In genomic region chr1:84518347-84518746, GRCm38 (mm10) we compare ENCODE assay signal across 14 mouse cellular contexts.
DNase-seq lines count a peak whose midpoint lies in the region; ATAC-seq and TF ChIP-seq lines count a peak whose summit lies in the region.
"Had no signal": no experiment of that assay in that cellular context is flagged by ENCODE, and none has a peak within 500 bp of the region (broad histone marks: within the 10 kb centered on the region; RNA-seq: fewer than 3 reads in every experiment).

No protein-coding gene starts in this region.

- 0 out of 2 replicates have a peak, but pooled peaks cover under 1% of the 10 kb centered on the region for H3K4me1 ChIP-seq in heart, embryonic 12.5 days (replicated peaks)
- H3K4me1 ChIP-seq in kidney, adult 2 months (ENCODE audit: control insufficient read depth, insufficient read depth, low read length): no peaks in the 10 kb centered on the region
- H3K4me1 ChIP-seq: midbrain, embryonic 13.5 days had no signal

- no peak overlapping the region for H3K4me3 ChIP-seq in heart, embryonic 12.5 days
- H3K4me3 ChIP-seq in kidney, adult 2 months (ENCODE audit: insufficient read depth, low read depth, low read length): no peak overlapping the region
- H3K4me3 ChIP-seq: erythroblast, embryonic 14.5 days; midbrain, embryonic 13.5 days had no signal

- no peak overlapping the region for H3K4me2 ChIP-seq in heart, embryonic 12.5 days
- H3K4me2 ChIP-seq: liver, embryonic 11.5 days; midbrain, embryonic 13.5 days had no signal

- no peaks in the 10 kb centered on the region for H3K9me3 ChIP-seq in heart, embryonic 12.5 days (replicated peaks)
- H3K9me3 ChIP-seq: midbrain, embryonic 13.5 days had no signal

- H3K27me3 ChIP-seq in heart, embryonic 12.5 days (replicated peaks): no peaks in the 10 kb centered on the region
- no peaks in the 10 kb centered on the region for H3K27me3 ChIP-seq in kidney, adult 2 months (replicated peaks; ENCODE audit: control insufficient read depth, insufficient read depth, low read length)
- H3K27me3 ChIP-seq: midbrain, embryonic 13.5 days had no signal

- TF ChIP-seq POLR2A in kidney, adult 2 months (IDR thresholded peaks at IDR 0.05; ENCODE audit: low read depth, low read length): no peak

- WGBS in heart, embryonic 12.5 days: 83% methylated on average over 4 of the region's 4 CpGs
- 60% methylated on average over 4 of the region's 4 CpGs for WGBS in kidney, adult 2 months

- ATAC-seq in heart, embryonic 12.5 days (ENCODE audit: insufficient number of reproducible peaks, low FRiP score): no peak

- intact Hi-C loops in heart, postnatal 14 days (cut with DNase I): no loop called here

- no peak overlapping the region for H3K27ac ChIP-seq in heart, embryonic 12.5 days (ENCODE audit: poor library complexity, severe bottlenecking)
- no peak overlapping the region for H3K27ac ChIP-seq in kidney, adult 2 months (ENCODE audit: insufficient read depth, low read depth, low read length)
- H3K27ac ChIP-seq: midbrain, embryonic 13.5 days had no signal

- no peak overlapping the region for H3K9ac ChIP-seq in heart, embryonic 12.5 days
- H3K9ac ChIP-seq: midbrain, embryonic 13.5 days had no signal

- peak; percentile 95 for DNase-seq in heart, adult 11 months
- DNase-seq in ovary, postnatal 14 days (ENCODE audit: low spot score): peak; percentile 22
- DNase-seq in ovary, adult 18-20 months (ENCODE audit: low spot score): no peak
- peak; percentile 46 to 53 for DNase-seq in heart, postnatal 14 days
- DNase-seq in skeletal muscle tissue, adult 2 months (ENCODE audit: low read depth, low spot score): peak; percentile 82
- DNase-seq in spleen, postnatal 4 days (ENCODE audit: low spot score in 2 of 2): no peak
- DNase-seq in kidney, adult 2 months: no peak
- DNase-seq: adrenal gland, postnatal 25 days; cerebellum, adult 18-20 months; kidney, adult 11 months had no signal

- no peaks in the 10 kb centered on the region for H3K36me3 ChIP-seq in heart, embryonic 12.5 days
- no peaks in the 10 kb centered on the region for H3K36me3 ChIP-seq in kidney, adult 2 months (ENCODE audit: control insufficient read depth, insufficient read depth, low read length)
- H3K36me3 ChIP-seq: midbrain, embryonic 13.5 days had no signal

- no peak for TF ChIP-seq CTCF in kidney, adult 2 months (conservative IDR thresholded peaks at IDR 0.05; ENCODE audit: insufficient read depth, insufficient read length, low read depth, low read length)

Comparison
In these comparisons a context has a peak if more than half of its experiments do, and no peak if none do; other contexts are left out.
1. DNase-seq: peak in heart, adult 11 months (single experiment), ovary, postnatal 14 days (single experiment), heart, postnatal 14 days (2 of 2) and skeletal muscle tissue, adult 2 months (single experiment); none in ovary, adult 18-20 months (single experiment), spleen, postnatal 4 days (0 of 2) and kidney, adult 2 months (single experiment).